ENCODE assay signal across 9 mouse cellular contexts in the genomic region with DNA sequence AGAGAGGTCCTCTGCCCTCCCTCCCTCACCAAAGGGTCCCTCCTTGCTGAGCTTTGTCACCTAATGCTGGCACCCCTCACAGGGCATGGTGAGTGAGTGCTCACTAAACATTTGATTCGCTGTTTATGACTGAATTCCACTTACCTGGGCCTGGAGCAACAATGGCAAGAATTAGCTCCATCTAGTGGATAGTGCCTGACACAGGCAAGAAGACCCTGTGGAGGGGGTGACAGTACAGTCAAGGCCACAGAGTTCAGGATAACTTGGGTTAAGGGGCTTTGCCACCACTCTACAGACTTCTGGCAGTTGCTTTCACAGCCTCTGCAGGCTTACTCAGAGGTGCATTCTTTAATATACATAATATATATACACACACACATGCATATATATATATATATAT. TPM values are rescaled to one million over a fixed set of nuclear protein-coding genes. Genes with fewer than 3 reads are reported as not detected.
DNase-seq lines count a peak whose midpoint lies in the region; ATAC-seq and TF ChIP-seq lines count a peak whose summit lies in the region.
"Had no signal": no experiment of that assay in that cellular context is flagged by ENCODE, and none has a peak within 500 bp of the region (broad histone marks: within the 10 kb centered on the region; RNA-seq: fewer than 3 reads in every experiment).

No protein-coding gene starts in this region.

- POLR2A ChIA-PET in Patski (lab: Charles Lee) = no interaction called here

- no peak for ATAC-seq in kidney, postnatal 0 days (replicated peaks; ENCODE audit: low FRiP score, low read depth)
- no peak for ATAC-seq in Patski
- ATAC-seq in neural tube, embryonic 14.5 days (ENCODE audit: low read depth) = peak; percentile 38; the same call in 1 of the 2 replicates
- no peak for ATAC-seq in CD4-positive, CD25-positive, alpha-beta regulatory T cell, adult 4 months

- H3K27ac ChIP-seq in kidney, postnatal 0 days = no peak overlapping the region
- H3K27ac ChIP-seq in neural tube, embryonic 14.5 days (ENCODE audit: low read depth, low read length) = no peak overlapping the region

- H3K4me1 ChIP-seq in kidney, postnatal 0 days (replicated peaks; ENCODE audit: insufficient read depth, low read length) = no peaks in the 10 kb centered on the region
- 0 out of 2 replicates have a peak, but pooled peaks cover 10% of the 10 kb centered on the region for H3K4me1 ChIP-seq in neural tube, embryonic 14.5 days (ENCODE audit: control insufficient read depth, insufficient read depth, low read length)

- no peaks in the 10 kb centered on the region for H3K36me3 ChIP-seq in kidney, postnatal 0 days (ENCODE audit: insufficient read depth, low read length)
- H3K36me3 ChIP-seq in neural tube, embryonic 14.5 days (ENCODE audit: control insufficient read depth, insufficient read depth, low read length) = no peaks in the 10 kb centered on the region

- H3K27me3 ChIP-seq in kidney, postnatal 0 days (ENCODE audit: insufficient read depth, low read length) = no peaks in the 10 kb centered on the region
- peaks cover 43% of the 10 kb centered on the region for H3K27me3 ChIP-seq in Patski
- H3K27me3 ChIP-seq in neural tube, embryonic 14.5 days (ENCODE audit: control insufficient read depth, insufficient read depth, low read length) = no peaks in the 10 kb centered on the region

- in situ Hi-C loops in Patski (cut with MboI; ENCODE audit: low pct_unique_long_range_greater_than_20kb) = no loop called here

- WGBS in kidney, postnatal 0 days = 33% methylated on average over 1 of the region's 1 CpGs
- 56% methylated on average over 1 of the region's 1 CpGs for WGBS in neural tube, embryonic 14.5 days

- CTCF ChIA-PET in Patski (lab: Charles Lee) = interaction anchor here (1.0 kb wide), 1 partner anchor 9 kb away, joined by 3 read pairs; no protein-coding TSS in a partner anchor

- peak; percentile 15 for DNase-seq in kidney, postnatal 0 days (ENCODE audit: low spot score)
- no peak for DNase-seq in kidney, postnatal 25 days
- DNase-seq in Patski (ENCODE audit: low read depth, low spot score) = no peak
- peak; percentile 23 for DNase-seq in forelimb bud, embryonic 11.5 days (ENCODE audit: low read depth, low spot score)
- no peak for DNase-seq in spleen, adult 18-20 months
- DNase-seq: cerebellum, adult 11 months; layer of hippocampus, adult 9-11 months had no signal

- TF ChIP-seq CTCF in kidney, postnatal 0 days (IDR thresholded peaks at IDR 0.05; ENCODE audit: low read depth) = peak; percentile 58
- peak; percentile 50 for TF ChIP-seq CTCF in Patski (IDR thresholded peaks at IDR 0.05)

- H3K4me3 ChIP-seq in kidney, postnatal 0 days (replicated peaks; ENCODE audit: low read depth, low read length) = no peak overlapping the region
- H3K4me3 ChIP-seq in neural tube, embryonic 14.5 days (ENCODE audit: low read depth, low read length) = no peak overlapping the region

- no peak overlapping the region for H3K9ac ChIP-seq in kidney, postnatal 0 days (ENCODE audit: low read depth, low read length)
- H3K9ac ChIP-seq in neural tube, embryonic 14.5 days (replicated peaks; ENCODE audit: low read depth, low read length) = no peak overlapping the region

- no peaks in the 10 kb centered on the region for H3K9me3 ChIP-seq in kidney, postnatal 0 days (replicated peaks; ENCODE audit: low read length)
- H3K9me3 ChIP-seq in neural tube, embryonic 14.5 days (ENCODE audit: control insufficient read depth, low read length) = no peaks in the 10 kb centered on the region

- H3K4me2 ChIP-seq in kidney, postnatal 0 days (ENCODE audit: low read length) = no peak overlapping the region
- no peak overlapping the region for H3K4me2 ChIP-seq in neural tube, embryonic 14.5 days (ENCODE audit: low read depth, low read length)

RNA-seq across cellular contexts. Expression of gene Htr7, which starts 55.8 kb away (rescaled TPM):
- polyA plus RNA-seq in kidney, postnatal 0 days (2015; fragmentation: Nextera tagmentation; extraction: Ambion mirVana) = 0.05 and 0.08 TPM in 2 replicates
- not detected for polyA plus RNA-seq in Patski (2021)
- 15.7 and 25.6 TPM in 2 replicates for polyA plus RNA-seq in neural tube, embryonic 14.5 days (2014; fragmentation: Nextera tagmentation; extraction: Ambion mirVana)
- polyA plus RNA-seq in CD4-positive, CD25-positive, alpha-beta regulatory T cell, adult 4 months (2017; shearing (Covaris generic)) = not detected

Comparison
In these comparisons a context has a peak if more than half of its experiments do, and no peak if none do; other contexts are left out.
1. DNase-seq: peak in kidney, postnatal 0 days (single experiment) and forelimb bud, embryonic 11.5 days (single experiment); none in kidney, postnatal 25 days (0 of 2), Patski (single experiment) and spleen, adult 18-20 months (0 of 2).
2. RNA of gene Htr7, which starts 55.8 kb away (polyA plus RNA-seq): 15.7 to 25.6 TPM in neural tube, embryonic 14.5 days; 0.05 to 0.08 TPM in kidney, postnatal 0 days, not detected in Patski (single experiment) and not detected in CD4-positive, CD25-positive, alpha-beta regulatory T cell, adult 4 months; every median in the first group is over 10 times any median in the second.